Mouse (Mus musculus) kidney, adult 2 months (tissue): ENCODE measurements at regions not wholly inside any gene's neighbourhood (a gene's known extent, or its start where the extent isn't known, plus 50 kb on each side); places are given as distances from the start of the nearest gene placed in this dataset.

Experiments
- CTCF ChIP-seq: fragments of 200-500 bp; conservative IDR thresholded peaks from 2 replicates; pipeline ENCODE4 v1.5.1; 2011; ENCODE audit warnings: low read depth, mild to moderate bottlenecking, control low read depth, low read length, moderate library complexity, mixed read lengths; ENCODE audit not compliant: insufficient read depth, insufficient read length
- POLR2A ChIP-seq: fragments of 200-500 bp; IDR thresholded peaks from one replicate; pipeline ENCODE4 v1.6.1; 2011; ENCODE audit warnings: low read depth, low read length, control low read depth

- TF ChIP-seq CTCF (no peak), POLR2A (no peak)
Measured at GRCm38 (mm10) chr4:31366172-31366571, 597.7 kb upstream of the Map3k7 start.
